Mouse (Mus musculus) kidney, adult 2 months (tissue): ENCODE results near the gene Tmem235. TPM values are rescaled to one million over a fixed set of nuclear protein-coding genes. Genes with fewer than 3 reads are reported as not detected.

Source experiments
- DNase-seq: peaks from one replicate; pipeline ENCODE4 v3.0.0; 2021
- H3K27ac ChIP-seq: fragments of 200-500 bp; 2 replicates; pipeline ENCODE4 v1.5.1; 2012; ENCODE audit warnings: low read depth, low read length, control low read depth, inconsistent platforms; ENCODE audit not compliant: insufficient read depth
- H3K27me3 ChIP-seq: fragments of 200-500 bp; replicated peaks from 2 replicates; pipeline ENCODE4 v1.6.1; 2012; ENCODE audit warnings: mild to moderate bottlenecking, moderate library complexity, low read length, inconsistent platforms; ENCODE audit not compliant: control insufficient read depth, insufficient read depth
- H3K36me3 ChIP-seq: fragments of 200-500 bp; 2 replicates; pipeline ENCODE4 v1.6.1; 2012; ENCODE audit warnings: mild to moderate bottlenecking, moderate library complexity, low read length, inconsistent platforms; ENCODE audit not compliant: control insufficient read depth, insufficient read depth
- H3K4me1 ChIP-seq: fragments of 200-500 bp; 2 replicates; pipeline ENCODE4 v1.6.1; 2011; ENCODE audit warnings: low read length; ENCODE audit not compliant: control insufficient read depth, insufficient read depth
- H3K4me3 ChIP-seq: fragments of 200-500 bp; 2 replicates; pipeline ENCODE4 v1.5.1; 2011; ENCODE audit warnings: mild to moderate bottlenecking, low read depth, low read length, control low read depth; ENCODE audit not compliant: insufficient read depth
- CTCF ChIP-seq: fragments of 200-500 bp; conservative IDR thresholded peaks from 2 replicates; pipeline ENCODE4 v1.5.1; 2011; ENCODE audit warnings: low read depth, mild to moderate bottlenecking, control low read depth, low read length, moderate library complexity, mixed read lengths; ENCODE audit not compliant: insufficient read depth, insufficient read length
- POLR2A ChIP-seq: fragments of 200-500 bp; IDR thresholded peaks from one replicate; pipeline ENCODE4 v1.6.1; 2011; ENCODE audit warnings: low read depth, low read length, control low read depth
- WGBS: fragments of 180-500 bp; shearing (Covaris S2); methylation state at CpG from one replicate; pipeline ENCODE4 v1.1.7; 2018; 5-methylcytosine and 5-hydroxymethylcytosine counted together
- polyA plus RNA-seq: library from polyadenylated mRNA; depleted of rRNA; stranded (reverse); fragments of >200 nt; gene quantifications from 2 replicates; pipeline ENCODE4 v1.2.3, GENCODE M21; 2012

Tmem235 gene
- polyA plus RNA-seq, 1 experiment, result 0.08 TPM

- no peak overlapping the region for H3K27ac ChIP-seq
- DNase-seq, result peak; percentile 57
- WGBS, result 36% methylated on average over 13 of the region's 13 CpGs
- TF ChIP-seq POLR2A (no peak), CTCF (peak; percentile 56)
- no peaks in the 10 kb centered on the region for H3K27me3 ChIP-seq
- 0 out of 2 replicates have a peak, but pooled peaks cover 2% of the 10 kb centered on the region for H3K4me1 ChIP-seq
- no peak overlapping the region for H3K4me3 ChIP-seq
- H3K36me3 ChIP-seq, result no peaks in the 10 kb centered on the region
Observed at GRCm38 (mm10) chr11:117890519-117891282, 30.1 kb downstream of the Tmem235 start.

DNA sequence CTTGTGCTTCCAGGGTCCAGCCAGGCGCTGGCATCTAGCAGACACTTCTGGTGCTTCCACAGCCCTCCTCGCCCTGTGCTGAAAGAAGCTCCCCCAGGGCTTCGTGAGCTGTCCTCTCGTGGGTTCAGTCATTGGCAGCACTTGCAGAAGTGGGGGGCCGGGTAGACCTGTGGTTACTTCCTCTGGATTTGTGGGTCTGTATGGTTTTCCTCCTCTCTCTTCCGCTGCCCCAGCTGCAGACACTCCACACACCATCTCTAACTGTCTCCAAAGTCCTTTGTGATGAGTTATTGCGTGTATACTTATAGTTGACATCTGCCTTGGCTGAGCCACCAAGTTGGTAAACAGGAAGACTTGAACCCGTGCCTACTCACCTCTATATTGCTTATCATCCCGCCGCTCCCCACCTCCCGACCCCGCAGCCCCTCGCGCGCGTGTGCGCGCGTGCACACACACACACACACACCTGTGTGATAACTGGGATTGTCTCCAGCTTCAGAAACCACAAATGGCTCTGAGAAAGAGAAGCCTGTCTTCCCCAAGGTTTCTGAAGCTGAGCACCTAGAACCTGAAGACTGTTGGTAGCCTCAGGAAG, 31.1 kb downstream of the Tmem235 start:
- TF ChIP-seq CTCF (no peak), POLR2A (no peak)
- no peak overlapping the region for H3K27ac ChIP-seq
- WGBS, result 93% methylated on average over 19 of the region's 19 CpGs

GRCm38 (mm10) chr11:117892199-117892598, 31.6 kb downstream of the Tmem235 start:
- Histone ChIP-seq H3K27ac (no peak overlapping the region), H3K27me3 (no peaks in the 10 kb centered on the region), H3K4me3 (no peak overlapping the region), H3K36me3 (no peaks in the 10 kb centered on the region), H3K4me1 (no peaks in the 10 kb centered on the region)
- DNase-seq, result no peak
- WGBS, result 80% methylated on average over 6 of the region's 6 CpGs
- TF ChIP-seq CTCF (no peak), POLR2A (no peak)

More for the DNA sequence above, 31.1 kb downstream of the Tmem235 start:
- Histone ChIP-seq H3K4me3 (no peak overlapping the region), H3K36me3 (no peaks in the 10 kb centered on the region), H3K27me3 (no peaks in the 10 kb centered on the region), H3K4me1 (no peaks in the 10 kb centered on the region)
- DNase-seq, result no peak

DNA sequence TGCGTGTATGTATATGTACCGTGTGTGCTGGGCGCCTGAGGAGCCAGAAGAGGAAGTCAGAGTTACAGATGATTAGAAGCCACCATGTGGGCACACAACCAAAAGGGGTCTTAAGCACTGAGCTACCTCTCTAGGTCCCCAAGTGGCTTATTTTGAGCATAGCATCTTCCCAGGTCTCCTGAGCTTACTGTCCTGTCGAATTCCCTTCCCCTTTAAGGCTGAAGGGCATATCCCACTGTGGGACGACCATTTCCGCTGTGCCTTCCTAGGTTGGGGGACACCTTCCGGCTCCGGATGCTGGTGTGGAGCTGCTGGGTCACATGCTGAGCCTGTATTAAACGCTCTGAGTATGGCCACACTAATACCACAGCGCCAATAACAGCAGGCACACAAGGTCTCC, 34.1 kb downstream of the Tmem235 start:
- Histone ChIP-seq H3K4me1 (no peaks in the 10 kb centered on the region), H3K4me3 (no peak overlapping the region), H3K27ac (no peak overlapping the region), H3K36me3 (no peaks in the 10 kb centered on the region), H3K27me3 (no peaks in the 10 kb centered on the region)
- no peak for DNase-seq
- WGBS, result 67% methylated on average over 10 of the region's 10 CpGs
- TF ChIP-seq CTCF (no peak), POLR2A (no peak)

GRCm38 (mm10) chr11:117896533-117896932, 36.0 kb downstream of the Tmem235 start:
- Histone ChIP-seq H3K27me3 (no peaks in the 10 kb centered on the region), H3K4me1 (no peaks in the 10 kb centered on the region), H3K4me3 (no peak overlapping the region), H3K36me3 (no peaks in the 10 kb centered on the region), H3K27ac (no peak overlapping the region)
- WGBS, result 52% methylated on average over 2 of the region's 2 CpGs
- no peak for TF ChIP-seq CTCF
- no peak for TF ChIP-seq POLR2A
- no peak for DNase-seq

DNA sequence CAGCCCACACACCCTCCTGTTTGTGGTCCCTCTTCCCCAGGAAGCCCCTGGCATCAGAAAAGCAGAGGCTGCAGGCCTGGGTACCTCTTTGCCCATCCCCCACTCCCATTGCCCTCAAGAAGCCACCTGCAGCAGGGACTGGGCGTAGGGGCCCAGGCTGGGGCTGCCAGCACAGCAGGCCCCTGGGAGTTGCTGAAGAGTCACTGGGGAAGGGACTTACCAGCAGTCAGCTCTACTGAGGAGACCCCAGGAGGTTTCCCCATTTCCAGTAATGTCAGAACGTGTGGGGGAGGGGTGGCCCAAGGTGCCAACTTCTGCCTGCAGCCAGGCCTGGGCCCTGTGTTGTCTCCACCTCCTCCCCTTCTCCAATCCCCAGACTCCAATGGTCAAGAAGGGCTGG, 41.7 kb downstream of the Tmem235 start:
- Histone ChIP-seq H3K4me3 (no peak overlapping the region), H3K36me3 (no peaks in the 10 kb centered on the region), H3K4me1 (no peaks in the 10 kb centered on the region), H3K27me3 (no peaks in the 10 kb centered on the region), H3K27ac (no peak overlapping the region)
- DNase-seq, result no peak
- WGBS, result 87% methylated on average over 2 of the region's 2 CpGs
- no peak for TF ChIP-seq CTCF

DNA sequence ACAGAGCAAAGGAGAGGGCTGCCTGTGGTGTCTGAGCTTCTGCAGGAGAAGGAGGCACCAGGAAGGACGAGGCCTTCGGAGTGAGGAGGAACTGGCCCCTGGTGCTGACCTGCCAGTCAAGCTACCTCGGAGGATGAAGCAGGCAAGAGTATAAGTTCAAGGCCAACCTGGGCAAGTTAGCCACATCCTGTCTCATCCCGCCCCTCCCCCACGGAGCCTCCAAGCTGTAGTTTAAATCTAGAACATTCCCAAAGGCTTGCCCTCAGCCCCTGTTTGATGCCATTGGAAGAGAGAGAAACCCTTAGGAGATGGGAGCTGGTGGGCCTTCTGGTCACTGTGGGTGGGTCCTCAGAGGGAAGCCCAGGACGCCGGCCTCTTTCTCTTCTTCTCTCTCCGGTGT, 43.9 kb downstream of the Tmem235 start:
- 86% methylated on average over 8 of the region's 8 CpGs for WGBS
- TF ChIP-seq POLR2A (no peak), CTCF (no peak)
- Histone ChIP-seq H3K4me3 (no peak overlapping the region), H3K4me1 (no peaks in the 10 kb centered on the region), H3K27ac (no peak overlapping the region), H3K27me3 (no peaks in the 10 kb centered on the region), H3K36me3 (no peaks in the 10 kb centered on the region)
- no peak for DNase-seq

- Histone ChIP-seq H3K27ac (no peak overlapping the region), H3K27me3 (no peaks in the 10 kb centered on the region), H3K4me1 (no peaks in the 10 kb centered on the region), H3K4me3 (no peak overlapping the region), H3K36me3 (no peaks in the 10 kb centered on the region)
- TF ChIP-seq POLR2A, result no peak
- no peak for TF ChIP-seq CTCF
- 86% methylated on average over 8 of the region's 8 CpGs for WGBS
- DNase-seq, result no peak
Observed at GRCm38 (mm10) chr11:117909337-117909736, 48.8 kb downstream of the Tmem235 start.
